ENCODE assay signal across 9 mouse cellular contexts in the genomic region with DNA sequence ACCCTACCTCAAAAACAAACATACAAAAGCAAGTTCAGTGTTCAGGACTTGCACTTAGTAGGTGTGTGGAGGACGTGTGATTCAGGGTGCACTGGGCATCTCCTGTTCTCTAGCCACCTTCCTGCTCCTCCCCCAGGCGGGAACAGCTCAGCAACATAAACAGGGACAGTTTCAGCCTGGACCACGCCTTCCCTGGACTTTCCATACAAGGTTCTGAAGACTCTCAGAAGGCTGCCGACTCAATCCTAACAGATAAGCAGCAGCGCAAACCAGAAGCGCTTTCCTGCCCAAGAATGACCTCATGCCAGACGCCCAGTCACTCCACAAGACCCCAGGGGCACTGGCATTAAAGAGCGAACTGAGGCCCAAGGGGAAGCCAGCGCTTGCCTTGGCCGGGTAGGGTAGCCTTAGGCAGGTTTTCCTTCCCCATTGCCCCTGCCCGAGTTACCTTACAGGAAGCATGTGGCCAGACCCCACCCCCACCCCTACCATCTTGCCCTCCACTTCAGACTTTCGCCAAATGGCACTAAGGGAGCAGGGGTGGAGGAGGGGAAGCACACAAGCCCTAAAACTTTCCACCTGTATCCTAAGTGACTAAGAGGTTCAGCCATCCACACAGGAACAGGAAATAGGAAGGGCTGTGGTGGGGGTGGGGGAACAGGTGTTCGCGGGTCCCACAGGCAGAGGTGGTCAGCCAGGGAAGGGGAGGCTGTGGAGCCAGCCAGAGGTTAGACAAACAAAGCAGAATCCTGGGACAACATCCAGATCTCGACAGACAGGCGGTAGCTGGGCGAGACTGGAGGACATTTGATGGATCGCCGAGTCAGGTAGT. TPM values are rescaled to one million over a fixed set of nuclear protein-coding genes. Genes with fewer than 3 reads are reported as not detected.
A peak's percentile ranks its signal among the peaks of the same experiment; 100 is the strongest.
DNase-seq lines count a peak whose midpoint lies in the region; ATAC-seq and TF ChIP-seq lines count a peak whose summit lies in the region.
"Had no signal": no experiment of that assay in that cellular context is flagged by ENCODE, and none has a peak within 500 bp of the region (broad histone marks: within the 10 kb centered on the region; RNA-seq: fewer than 3 reads in every experiment).

No protein-coding gene starts in this region.

- peak overlapping the region; percentile 53 for H3K4me3 ChIP-seq in ES-Bruce4 (ENCODE audit: low read depth, low read length)
- no peak overlapping the region for H3K4me3 ChIP-seq in embryonic facial prominence, embryonic 14.5 days (ENCODE audit: low read depth, low read length)
- H3K4me3 ChIP-seq in forebrain, embryonic 14.5 days (ENCODE audit: low read depth, low read length): no peak overlapping the region
- H3K4me3 ChIP-seq in midbrain, embryonic 10.5 days: no peak overlapping the region

- no peak for TF ChIP-seq CTCF in ES-Bruce4 (IDR thresholded peaks at IDR 0.05; ENCODE audit: low read depth, low read length)

- TF ChIP-seq EP300 in ES-Bruce4 (IDR thresholded peaks at IDR 0.05; ENCODE audit: insufficient read depth, low read depth, low read length): peak; percentile 81

- peak overlapping the region; percentile 57 for H3K27ac ChIP-seq in ES-Bruce4 (ENCODE audit: insufficient read depth, low read length)
- no peak overlapping the region for H3K27ac ChIP-seq in embryonic facial prominence, embryonic 14.5 days (replicated peaks; ENCODE audit: low read depth, low read length)
- no peak overlapping the region for H3K27ac ChIP-seq in forebrain, embryonic 14.5 days (ENCODE audit: low read depth, low read length)
- no peak overlapping the region for H3K27ac ChIP-seq in midbrain, embryonic 10.5 days (replicated peaks)

- no peaks in the 10 kb centered on the region for H3K27me3 ChIP-seq in ES-Bruce4 (ENCODE audit: control insufficient read depth, insufficient read depth, low read length, poor library complexity, severe bottlenecking)
- H3K27me3 ChIP-seq in embryonic facial prominence, embryonic 14.5 days (replicated peaks; ENCODE audit: control insufficient read depth, insufficient read depth, low read length): peaks cover 15% of the 10 kb centered on the region
- H3K27me3 ChIP-seq in forebrain, embryonic 14.5 days (replicated peaks; ENCODE audit: control insufficient read depth, insufficient read depth, low read length): peaks cover 12% of the 10 kb centered on the region; the same call in 1 of the 2 replicates
- peaks cover 21% of the 10 kb centered on the region for H3K27me3 ChIP-seq in midbrain, embryonic 10.5 days (ENCODE audit: low read depth, poor library complexity, severe bottlenecking)

- TF ChIP-seq POLR2A in ES-Bruce4 (IDR thresholded peaks at IDR 0.05; ENCODE audit: insufficient read depth, low read length): peak; percentile 20

- 20% methylated on average over 19 of the region's 19 CpGs for WGBS in embryonic facial prominence, embryonic 14.5 days
- WGBS in forebrain, embryonic 14.5 days: 51% methylated on average over 19 of the region's 19 CpGs
- 53% methylated on average over 19 of the region's 19 CpGs for WGBS in midbrain, embryonic 10.5 days

- ATAC-seq in embryonic facial prominence, embryonic 14.5 days (ENCODE audit: low read depth): no peak
- ATAC-seq in forebrain, embryonic 14.5 days: no peak

- no peaks in the 10 kb centered on the region for H3K9me3 ChIP-seq in ES-Bruce4 (replicated peaks; ENCODE audit: control insufficient read depth, insufficient read depth, low read length, poor library complexity, severe bottlenecking)
- no peaks in the 10 kb centered on the region for H3K9me3 ChIP-seq in embryonic facial prominence, embryonic 14.5 days (ENCODE audit: control insufficient read depth, low read length)
- H3K9me3 ChIP-seq in forebrain, embryonic 14.5 days (replicated peaks; ENCODE audit: control insufficient read depth, low read length): no peaks in the 10 kb centered on the region
- H3K9me3 ChIP-seq in midbrain, embryonic 10.5 days (replicated peaks): no peaks in the 10 kb centered on the region

- H3K36me3 ChIP-seq in ES-Bruce4 (ENCODE audit: control insufficient read depth, insufficient read depth, low read length, poor library complexity, severe bottlenecking): no peaks in the 10 kb centered on the region
- H3K36me3 ChIP-seq in embryonic facial prominence, embryonic 14.5 days (ENCODE audit: control insufficient read depth, insufficient read depth, low read length): no peaks in the 10 kb centered on the region
- H3K36me3 ChIP-seq in forebrain, embryonic 14.5 days (ENCODE audit: control insufficient read depth, insufficient read depth, low read length): no peaks in the 10 kb centered on the region
- no peaks in the 10 kb centered on the region for H3K36me3 ChIP-seq in midbrain, embryonic 10.5 days

- H3K4me2 ChIP-seq in embryonic facial prominence, embryonic 14.5 days (ENCODE audit: low read depth, low read length): peak overlapping the region; percentile 10; the same call in 1 of the 2 replicates
- no peak overlapping the region for H3K4me2 ChIP-seq in forebrain, embryonic 14.5 days (ENCODE audit: low read length)

- H3K9ac ChIP-seq in ES-Bruce4 (ENCODE audit: low read depth, poor library complexity, severe bottlenecking): peak overlapping the region; percentile 37
- no peak overlapping the region for H3K9ac ChIP-seq in embryonic facial prominence, embryonic 14.5 days (ENCODE audit: low read depth, low read length)
- H3K9ac ChIP-seq in forebrain, embryonic 14.5 days (ENCODE audit: low read length): no peak overlapping the region

- H3K4me1 ChIP-seq in ES-Bruce4 (ENCODE audit: control insufficient read depth, insufficient read depth, low read length): peaks cover 7% of the 10 kb centered on the region
- peaks cover 8% of the 10 kb centered on the region; the same call in 1 of the 2 replicates for H3K4me1 ChIP-seq in embryonic facial prominence, embryonic 14.5 days (ENCODE audit: control insufficient read depth, insufficient read depth, low read length)
- no peaks in the 10 kb centered on the region for H3K4me1 ChIP-seq in forebrain, embryonic 14.5 days (ENCODE audit: control insufficient read depth, insufficient read depth, low read length)
- H3K4me1 ChIP-seq in midbrain, embryonic 10.5 days: peaks cover 12% of the 10 kb centered on the region

- DNase-seq in embryonic facial prominence, embryonic 14.5 days (ENCODE audit: low spot score): no peak
- peak; percentile 16 to 53 for DNase-seq in kidney, postnatal 25 days
- DNase-seq in lung, postnatal 36 days: peak; percentile 90
- no peak for DNase-seq in ovary, postnatal 10 days (ENCODE audit: low spot score)
- no peak for DNase-seq in forebrain, embryonic 14.5 days (ENCODE audit: low spot score)
- no peak for DNase-seq in neural tube, embryonic 10.5 days (ENCODE audit: extremely low spot score, low spot score)
- DNase-seq in midbrain, embryonic 10.5 days (ENCODE audit: low spot score): no peak
- DNase-seq: gastrocnemius, postnatal 25 days had no signal

RNA-seq across cellular contexts. Expression of a gene that starts 4.5 kb away (rescaled TPM):
- 259 and 279 TPM in 2 replicates for polyA plus RNA-seq in ES-Bruce4 (2011; ENCODE audit: insufficient read depth, insufficient read length, low read depth, missing spikeins)
- 27.0 and 30.6 TPM in 2 replicates for polyA plus RNA-seq in embryonic facial prominence, embryonic 14.5 days (2014; fragmentation: Nextera tagmentation; extraction: Ambion mirVana)
- polyA plus RNA-seq in forebrain, embryonic 14.5 days (2014; fragmentation: Nextera tagmentation; extraction: Ambion mirVana): not detected in 2 replicates
- 3.2 and 3.4 TPM in 2 replicates for polyA plus RNA-seq in midbrain, embryonic 10.5 days (2016; fragmentation: Nextera tagmentation; extraction: Ambion mirVana)

RNA-seq across cellular contexts. Expression of a gene that starts 19.1 kb away (rescaled TPM):
- polyA plus RNA-seq in ES-Bruce4 (2011; ENCODE audit: insufficient read depth, insufficient read length, low read depth, missing spikeins): 36.3 and 37.5 TPM in 2 replicates
- polyA plus RNA-seq in embryonic facial prominence, embryonic 14.5 days (2014; fragmentation: Nextera tagmentation; extraction: Ambion mirVana): 10.6 and 18.2 TPM in 2 replicates
- 6.3 and 9.4 TPM in 2 replicates for polyA plus RNA-seq in forebrain, embryonic 14.5 days (2014; fragmentation: Nextera tagmentation; extraction: Ambion mirVana)
- 9.6 and 12.8 TPM in 2 replicates for polyA plus RNA-seq in midbrain, embryonic 10.5 days (2016; fragmentation: Nextera tagmentation; extraction: Ambion mirVana)

RNA-seq across cellular contexts. Expression of a gene that starts 34.7 kb away (rescaled TPM):
- 22.4 and 26.3 TPM in 2 replicates for polyA plus RNA-seq in ES-Bruce4 (2011; ENCODE audit: insufficient read depth, insufficient read length, low read depth, missing spikeins)
- 23.2 and 27.8 TPM in 2 replicates for polyA plus RNA-seq in embryonic facial prominence, embryonic 14.5 days (2014; fragmentation: Nextera tagmentation; extraction: Ambion mirVana)
- polyA plus RNA-seq in forebrain, embryonic 14.5 days (2014; fragmentation: Nextera tagmentation; extraction: Ambion mirVana): 5.9 and 9.0 TPM in 2 replicates
- 2.0 and 2.9 TPM in 2 replicates for polyA plus RNA-seq in midbrain, embryonic 10.5 days (2016; fragmentation: Nextera tagmentation; extraction: Ambion mirVana)

RNA-seq across cellular contexts. Expression of a gene that starts 35.9 kb away (rescaled TPM):
- not detected in 2 replicates for polyA plus RNA-seq in ES-Bruce4 (2011; ENCODE audit: insufficient read depth, insufficient read length, low read depth, missing spikeins)
- 0.15 and 0.20 TPM in 2 replicates for polyA plus RNA-seq in embryonic facial prominence, embryonic 14.5 days (2014; fragmentation: Nextera tagmentation; extraction: Ambion mirVana)
- 0.22 TPM in 1 of 2 replicates, not detected in the other for polyA plus RNA-seq in forebrain, embryonic 14.5 days (2014; fragmentation: Nextera tagmentation; extraction: Ambion mirVana)
- polyA plus RNA-seq in midbrain, embryonic 10.5 days (2016; fragmentation: Nextera tagmentation; extraction: Ambion mirVana): 3.2 and 3.8 TPM in 2 replicates

RNA-seq across cellular contexts. Expression of a gene that starts 44.7 kb away (rescaled TPM):
- polyA plus RNA-seq in ES-Bruce4 (2011; ENCODE audit: insufficient read depth, insufficient read length, low read depth, missing spikeins): not detected in 2 replicates
- polyA plus RNA-seq in embryonic facial prominence, embryonic 14.5 days (2014; fragmentation: Nextera tagmentation; extraction: Ambion mirVana): not detected in 2 replicates
- not detected in 2 replicates for polyA plus RNA-seq in forebrain, embryonic 14.5 days (2014; fragmentation: Nextera tagmentation; extraction: Ambion mirVana)
- not detected in 2 replicates for polyA plus RNA-seq in midbrain, embryonic 10.5 days (2016; fragmentation: Nextera tagmentation; extraction: Ambion mirVana)

Comparison
In these comparisons a context has a peak if more than half of its experiments do, and no peak if none do; other contexts are left out.
1. DNase-seq: peak in kidney, postnatal 25 days (2 of 2) and lung, postnatal 36 days (single experiment); none in embryonic facial prominence, embryonic 14.5 days (single experiment), ovary, postnatal 10 days (single experiment), forebrain, embryonic 14.5 days (single experiment), neural tube, embryonic 10.5 days (single experiment) and midbrain, embryonic 10.5 days (single experiment).